Mouse (Mus musculus) lung, embryonic 14.5 days (tissue): ENCODE measurements around the gene Krt81. TPM values are rescaled to one million over a fixed set of nuclear protein-coding genes. Genes with fewer than 3 reads are reported as not detected.

Experiments
- ATAC-seq: fragments of 200-750 bp; cut with Nextera tagmentation; 2 replicates; pipeline ENCODE4 v1.8.0; 2017; ENCODE audit warnings: mild to moderate bottlenecking, moderate TSS enrichment, moderate library complexity; ENCODE audit not compliant: insufficient read depth
- DNase-seq: peaks from one replicate; pipeline ENCODE4 v3.0.0-alpha.2; 2015
- H3K27ac ChIP-seq: fragments of 300-500 bp; sonication (generic); 2 replicates; pipeline ENCODE4 v1.5.1; 2014; ENCODE audit warnings: low read depth, mild to moderate bottlenecking, moderate library complexity
- H3K27me3 ChIP-seq: fragments of 300-500 bp; sonication (generic); 2 replicates; pipeline ENCODE4 v1.6.1; 2014; ENCODE audit warnings: low read length, control low read depth; ENCODE audit not compliant: insufficient read depth
- H3K36me3 ChIP-seq: fragments of 300-500 bp; sonication (generic); 2 replicates; pipeline ENCODE4 v1.6.1; 2014; ENCODE audit warnings: control low read depth; ENCODE audit not compliant: insufficient read depth
- H3K4me1 ChIP-seq: fragments of 300-500 bp; sonication (generic); 2 replicates; pipeline ENCODE4 v1.6.1; 2014; ENCODE audit warnings: antibody characterized with exemption, control low read depth; ENCODE audit not compliant: insufficient read depth
- H3K4me2 ChIP-seq: fragments of 300-500 bp; sonication (generic); 2 replicates; pipeline ENCODE4 v1.6.1; 2014; ENCODE audit warnings: mild to moderate bottlenecking
- H3K4me3 ChIP-seq: fragments of 300-500 bp; sonication (generic); 2 replicates; pipeline ENCODE4 v1.5.1; 2014; ENCODE audit warnings: low read depth, low read length
- H3K9ac ChIP-seq: fragments of 300-500 bp; sonication (generic); 2 replicates; pipeline ENCODE4 v1.6.1; 2014
- H3K9me3 ChIP-seq: fragments of 300-500 bp; sonication (generic); 2 replicates; pipeline ENCODE4 v1.6.1; 2016; ENCODE audit warnings: low read depth, low read length, control low read depth
- CTCF ChIP-seq: IDR thresholded peaks from 2 replicates; pipeline ENCODE4 v1.5.1; 2016; ENCODE audit warnings: antibody characterized with exemption, low read depth
- WGBS: fragments of 180-500 bp; shearing (Covaris S2); extraction: QIAGEN DNeasy Blood & Tissue Kit; methylation state at CpG from one replicate; pipeline ENCODE4 v1.1.7; 2014; 5-methylcytosine and 5-hydroxymethylcytosine counted together
- polyA plus RNA-seq: library from polyadenylated mRNA; unstranded; fragments of >200 nt; fragmentation: Nextera tagmentation; extraction: Ambion mirVana; gene quantifications from 2 replicates; pipeline ENCODE4 v1.2.1, GENCODE M21; 2014

Gene Krt81
- polyA plus RNA-seq = not detected in 2 replicates

GRCm38 (mm10) chr15:101463651-101464050, at the start of gene Krt81:
Krt81 (minus strand) TSS chr15:101463751.
- ATAC-seq (no peak), DNase-seq (no peak)
- no peak for TF ChIP-seq CTCF
- Histone ChIP-seq H3K4me3 (no peak within 1 kb of the TSS), H3K27me3 (no peaks in the 10 kb centered on the region), H3K9me3 (no peaks in the 10 kb centered on the region), H3K9ac (no peak within 1 kb of the TSS), H3K4me2 (no peak within 1 kb of the TSS), H3K4me1 (no peaks in the 10 kb centered on the region), H3K27ac (no peak within 1 kb of the TSS), H3K36me3 (no peaks in the 10 kb centered on the region)
- 75% methylated on average over 13 of the region's 13 CpGs for WGBS

GRCm38 (mm10) chr15:101508247-101508646, 44.7 kb upstream of the Krt81 start:
- no peaks in the 10 kb centered on the region for H3K9me3 ChIP-seq
- H3K27me3 ChIP-seq = no peaks in the 10 kb centered on the region
- no peaks in the 10 kb centered on the region for H3K36me3 ChIP-seq
- H3K9ac ChIP-seq = no peak overlapping the region
- no peak overlapping the region for H3K27ac ChIP-seq
- H3K4me3 ChIP-seq = no peak overlapping the region
- 44% methylated on average over 9 of the region's 9 CpGs for WGBS
- no peak for TF ChIP-seq CTCF
- H3K4me1 ChIP-seq = no peaks in the 10 kb centered on the region
- ATAC-seq (no peak), DNase-seq (peak; percentile 43)
- no peak overlapping the region for H3K4me2 ChIP-seq

GRCm38 (mm10) chr15:101506896-101507758, 43.6 kb upstream of the Krt81 start:
- H3K27me3 ChIP-seq = no peaks in the 10 kb centered on the region
- no peak overlapping the region for H3K4me3 ChIP-seq
- no peaks in the 10 kb centered on the region for H3K9me3 ChIP-seq
- TF ChIP-seq CTCF = no peak
- no peak for ATAC-seq
- 44% methylated on average over 14 of the region's 14 CpGs for WGBS
- no peaks in the 10 kb centered on the region for H3K4me1 ChIP-seq
- no peak overlapping the region for H3K4me2 ChIP-seq
- H3K36me3 ChIP-seq = no peaks in the 10 kb centered on the region
- no peak for DNase-seq
- H3K27ac ChIP-seq = no peak overlapping the region
- no peak overlapping the region for H3K9ac ChIP-seq

GRCm38 (mm10) chr15:101497181-101497580, 33.6 kb upstream of the Krt81 start:
- WGBS = 69% methylated on average over 2 of the region's 2 CpGs
- no peaks in the 10 kb centered on the region for H3K36me3 ChIP-seq
- ATAC-seq = no peak
- peak; percentile 59 for TF ChIP-seq CTCF
- no peak overlapping the region for H3K4me2 ChIP-seq
- H3K27me3 ChIP-seq = no peaks in the 10 kb centered on the region
- peak; percentile 33 for DNase-seq
- no peak overlapping the region for H3K4me3 ChIP-seq
- no peaks in the 10 kb centered on the region for H3K4me1 ChIP-seq
- H3K9me3 ChIP-seq = no peaks in the 10 kb centered on the region
- H3K9ac ChIP-seq = no peak overlapping the region
- no peak overlapping the region for H3K27ac ChIP-seq

GRCm38 (mm10) chr15:101495266-101495665, 31.7 kb upstream of the Krt81 start:
- TF ChIP-seq CTCF = no peak
- H3K9me3 ChIP-seq = no peaks in the 10 kb centered on the region
- H3K4me2 ChIP-seq = no peak overlapping the region
- H3K4me3 ChIP-seq = no peak overlapping the region
- H3K27me3 ChIP-seq = no peaks in the 10 kb centered on the region
- ATAC-seq (no peak), DNase-seq (no peak)
- 78% methylated on average over 8 of the region's 8 CpGs for WGBS
- H3K27ac ChIP-seq = no peak overlapping the region
- H3K36me3 ChIP-seq = no peaks in the 10 kb centered on the region
- no peak overlapping the region for H3K9ac ChIP-seq
- H3K4me1 ChIP-seq = no peaks in the 10 kb centered on the region

- WGBS = 77% methylated on average over 1 of the region's 1 CpGs
These were observed 30.7 kb upstream of the Krt81 start for GRCm38 (mm10) chr15:101494203-101494602.

GRCm38 (mm10) chr15:101493713-101494112, 30.2 kb upstream of the Krt81 start:
- no peaks in the 10 kb centered on the region for H3K9me3 ChIP-seq
- H3K27ac ChIP-seq = no peak overlapping the region
- H3K4me1 ChIP-seq = no peaks in the 10 kb centered on the region
- DNase-seq (no peak), ATAC-seq (no peak)
- H3K36me3 ChIP-seq = no peaks in the 10 kb centered on the region
- H3K9ac ChIP-seq = no peak overlapping the region
- H3K4me2 ChIP-seq = no peak overlapping the region
- TF ChIP-seq CTCF = no peak
- no peaks in the 10 kb centered on the region for H3K27me3 ChIP-seq
- 95% methylated on average over 6 of the region's 6 CpGs for WGBS
- no peak overlapping the region for H3K4me3 ChIP-seq

More at GRCm38 (mm10) chr15:101494203-101494602, 30.7 kb upstream of the Krt81 start:
- no peak for ATAC-seq
- Histone ChIP-seq H3K36me3 (no peaks in the 10 kb centered on the region), H3K27me3 (no peaks in the 10 kb centered on the region), H3K9ac (no peak overlapping the region), H3K27ac (no peak overlapping the region), H3K4me2 (no peak overlapping the region), H3K9me3 (no peaks in the 10 kb centered on the region), H3K4me1 (no peaks in the 10 kb centered on the region), H3K4me3 (no peak overlapping the region)
- DNase-seq = no peak
- no peak for TF ChIP-seq CTCF
